Mouse (Mus musculus) neutrophil, adult 5-6 weeks (primary cell): ENCODE results near the gene Wars. TPM values are rescaled to one million over a fixed set of nuclear protein-coding genes. Genes with fewer than 3 reads are reported as not detected.
A peak's percentile ranks its signal among the peaks of the same experiment; 100 is the strongest.
"Not testable (repeated sequence)": the region's sequence is repeated elsewhere in the genome, so short reads cannot be mapped to it uniquely, and the experiment has no call there.

ENCODE experiments used
- ATAC-seq: fragments of 151-379, 151-347 bp; 2 replicates; pipeline ENCODE4 v1.8.0; 2017; ENCODE audit warnings: mild to moderate bottlenecking, moderate TSS enrichment; ENCODE audit not compliant: insufficient number of reproducible peaks, poor library complexity, low FRiP score, severe bottlenecking; ENCODE audit errors: extremely low read depth
- total RNA-seq: library from RNA; stranded (forward); fragments of 200-1000 nt; gene quantifications from 2 replicates; pipeline ENCODE4 v1.2.3, GENCODE M21; 2017

Gene Wars
- total RNA-seq, 1 experiment from 2014 or later, result 46.7 TPM

- no peak for ATAC-seq
Measured at GRCm38 (mm10) chr12:108869575-108869974, 24.4 kb downstream of the Wars start.

GRCm38 (mm10) chr12:108865007-108865494 lies 28.9 kb downstream of the Wars start:
- no peak for ATAC-seq

- no peak for ATAC-seq
Measured at GRCm38 (mm10) chr12:108858486-108858885, 35.5 kb downstream of the Wars start.

- ATAC-seq, result no peak
Measured at GRCm38 (mm10) chr12:108857589-108858184, 36.3 kb downstream of the Wars start.

GRCm38 (mm10) chr12:108857109-108857508 lies 36.9 kb downstream of the Wars start:
- ATAC-seq, result no peak

- ATAC-seq, result no peak
Measured at GRCm38 (mm10) chr12:108856186-108856585, 37.8 kb downstream of the Wars start.

- no peak for ATAC-seq
Measured at GRCm38 (mm10) chr12:108855081-108855480, 38.9 kb downstream of the Wars start.

GRCm38 (mm10) chr12:108852822-108853221 lies 41.2 kb downstream of the Wars start:
- ATAC-seq, result no peak

- no peak for ATAC-seq
Measured at GRCm38 (mm10) chr12:108850886-108851285, 43.1 kb downstream of the Wars start.

- no peak for ATAC-seq
Measured at GRCm38 (mm10) chr12:108850129-108850528, 43.8 kb downstream of the Wars start.

GRCm38 (mm10) chr12:108849488-108850022 lies 44.4 kb downstream of the Wars start:
- no peak for ATAC-seq

GRCm38 (mm10) chr12:108848033-108848432 lies 45.9 kb downstream of the Wars start:
- not testable (repeated sequence) for ATAC-seq

- ATAC-seq, result no peak
Measured at GRCm38 (mm10) chr12:108842663-108843062, 51.3 kb downstream of the Wars start.

- no peak for ATAC-seq
Measured at GRCm38 (mm10) chr12:108841181-108841580, 52.8 kb downstream of the Wars start.

GRCm38 (mm10) chr12:108836722-108837121 lies 57.3 kb downstream of the Wars start:
- ATAC-seq, result no peak

- peak; percentile 93 for ATAC-seq
Measured at GRCm38 (mm10) chr12:108835840-108836409, 58.0 kb downstream of the Wars start, which contains the start of the genes Slc25a29 and Slc25a47. Slc25a29 (minus strand) TSS chr12:108835883. Slc25a47 (plus strand) TSS chr12:108836046.

GRCm38 (mm10) chr12:108835208-108835839 lies 58.6 kb downstream of the Wars start:
- ATAC-seq, result no peak

- no peak for ATAC-seq
Measured at GRCm38 (mm10) chr12:108834786-108835185, 59.2 kb downstream of the Wars start.

GRCm38 (mm10) chr12:108834337-108834736 lies 59.6 kb downstream of the Wars start:
- no peak for ATAC-seq

GRCm38 (mm10) chr12:108833408-108833807 lies 60.6 kb downstream of the Wars start:
- no peak for ATAC-seq
